Comparison of ENCODE assay signal across 8 mouse cellular contexts in the genomic region with DNA sequence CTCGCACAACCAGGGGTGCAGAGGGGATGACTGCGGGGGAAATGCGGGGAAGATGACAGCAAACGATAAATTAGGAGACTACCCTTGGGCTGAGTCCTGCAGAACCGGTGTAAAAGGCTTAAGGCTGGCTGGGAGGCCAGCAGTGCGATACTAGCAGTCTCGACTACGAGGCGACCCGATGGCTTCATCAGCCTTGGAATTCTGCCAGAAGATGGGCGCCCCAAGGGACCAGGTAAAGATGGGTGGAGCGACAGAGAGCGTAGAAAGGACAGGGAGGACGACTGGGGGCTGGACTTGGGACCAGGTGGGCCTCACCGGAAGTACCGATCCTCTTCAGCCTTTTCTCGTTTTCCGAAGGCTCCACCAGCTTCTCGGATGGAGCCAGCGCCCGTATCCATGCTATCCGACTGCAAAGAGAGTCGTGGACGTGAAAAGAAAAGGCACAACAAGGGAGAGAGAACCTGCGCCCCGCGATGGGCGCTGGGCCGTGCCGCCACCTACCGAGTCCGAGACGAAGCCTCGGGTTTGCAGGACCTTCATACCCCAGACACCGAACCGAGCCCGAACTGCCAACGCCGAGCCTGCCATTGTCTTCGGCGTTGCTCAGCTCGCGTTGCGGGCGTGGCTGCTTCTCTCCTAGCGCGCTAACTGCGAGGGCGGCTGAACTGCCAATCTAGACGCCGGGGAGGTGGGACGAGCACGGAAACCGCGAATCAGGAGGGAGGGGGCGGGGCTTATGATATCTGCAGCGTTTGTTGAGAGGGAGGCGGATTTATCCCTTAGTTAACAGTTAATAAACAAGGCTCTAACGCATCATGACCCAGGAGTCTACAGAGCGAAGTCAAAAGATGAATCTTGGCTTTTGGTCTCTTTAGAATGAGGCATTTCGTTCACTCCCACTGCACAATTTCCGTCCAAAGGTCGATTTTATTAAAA. TPM values are rescaled to one million over a fixed set of nuclear protein-coding genes. Genes with fewer than 3 reads are reported as not detected.
DNase-seq lines count a peak whose midpoint lies in the region; ATAC-seq lines count a peak whose summit lies in the region.

Gene Atpif1 (minus strand): TSS at position 679 of the 936 bp plus-strand sequence.

- under 1% methylated on average over 63 of the region's 63 CpGs for WGBS in hindbrain, embryonic 10.5 days

- no peaks in the 10 kb centered on the region for H3K27me3 ChIP-seq in hindbrain, embryonic 10.5 days (ENCODE audit: insufficient read depth, poor library complexity, severe bottlenecking)

- peak; percentile 88 for ATAC-seq in frontal cortex, adult (ENCODE audit: low TSS enrichment)

- H3K27ac ChIP-seq in hindbrain, embryonic 10.5 days = peak within 1 kb of the TSS; percentile 97

- H3K9me3 ChIP-seq in hindbrain, embryonic 10.5 days = no peaks in the 10 kb centered on the region; the same call in 1 of the 2 replicates

- H3K4me1 ChIP-seq in hindbrain, embryonic 10.5 days (replicated peaks) = peaks cover 44% of the 10 kb centered on the region

- peak; percentile 93 for DNase-seq in MN1 (ENCODE audit: low spot score)
- DNase-seq in cerebellum, adult 8-10 months = peak; percentile 87
- DNase-seq in hindbrain, embryonic 10.5 days (ENCODE audit: low spot score) = peak; percentile 93
- DNase-seq in layer of hippocampus, postnatal 14 days (ENCODE audit: low spot score in 2 of 2) = peak; percentile 82 to 93
- peak; percentile 91 for DNase-seq in lung, postnatal 14 days
- DNase-seq in retina, embryonic 14.5 days (ENCODE audit: low spot score) = peak; percentile 97
- peak; percentile 91 for DNase-seq in thymus, postnatal 4 days

- H3K4me3 ChIP-seq in hindbrain, embryonic 10.5 days = peak within 1 kb of the TSS; percentile 86

- peaks cover 44% of the 10 kb centered on the region for H3K36me3 ChIP-seq in hindbrain, embryonic 10.5 days

RNA-seq across cellular contexts. Expression of gene Atpif1, which starts in this region (rescaled TPM):
- polyA plus RNA-seq in hindbrain, embryonic 10.5 days (2016; fragmentation: Nextera tagmentation; extraction: Ambion mirVana) = 1,033 and 1,169 TPM in 2 replicates
- 100 to 1,000 TPM; 584 to 591 TPM for total RNA-seq in layer of hippocampus, postnatal 14 days (2021)

Comparison
In these comparisons a context has a peak if more than half of its experiments do, and no peak if none do; other contexts are left out.
1. Peak in every context shown above with its lines: DNase-seq, ATAC-seq, H3K4me3 ChIP-seq and H3K27ac ChIP-seq.